Mouse (Mus musculus): Measurements from ENCODE around the gene Rabgap1l.

DNA sequence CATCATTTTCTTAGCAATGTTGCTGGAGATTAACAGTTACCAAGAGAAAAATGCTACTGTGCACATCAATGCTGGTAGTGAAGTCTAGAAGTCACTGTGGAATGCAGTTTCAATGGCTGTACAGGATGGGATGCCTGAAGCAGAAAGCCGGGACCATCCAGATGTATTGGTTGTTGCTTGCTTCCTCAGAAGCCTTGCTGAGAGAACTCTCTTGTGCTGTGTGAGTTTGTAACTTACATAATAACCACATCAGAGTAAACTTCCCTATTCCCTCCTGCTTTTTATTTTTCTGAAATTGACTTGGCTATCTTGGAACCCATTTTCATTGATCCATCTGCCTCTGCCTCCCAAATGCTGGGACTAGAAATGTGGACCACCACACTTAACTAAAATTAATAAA is 383.9 kb downstream of the Rabgap1l start:
- no peak for TF ChIP-seq CTCF (IDR thresholded peaks at IDR 0.05)
- TF ChIP-seq EP300 (IDR thresholded peaks at IDR 0.05) = no peak
